Mouse (Mus musculus): Measurements from ENCODE around the gene Atp6v0d1. TPM values are rescaled to one million over a fixed set of nuclear protein-coding genes. Genes with fewer than 3 reads are reported as not detected.

Gene Atp6v0d1
- polyA plus RNA-seq, 1 experiment from 2014 or later = 129 TPM

DNA sequence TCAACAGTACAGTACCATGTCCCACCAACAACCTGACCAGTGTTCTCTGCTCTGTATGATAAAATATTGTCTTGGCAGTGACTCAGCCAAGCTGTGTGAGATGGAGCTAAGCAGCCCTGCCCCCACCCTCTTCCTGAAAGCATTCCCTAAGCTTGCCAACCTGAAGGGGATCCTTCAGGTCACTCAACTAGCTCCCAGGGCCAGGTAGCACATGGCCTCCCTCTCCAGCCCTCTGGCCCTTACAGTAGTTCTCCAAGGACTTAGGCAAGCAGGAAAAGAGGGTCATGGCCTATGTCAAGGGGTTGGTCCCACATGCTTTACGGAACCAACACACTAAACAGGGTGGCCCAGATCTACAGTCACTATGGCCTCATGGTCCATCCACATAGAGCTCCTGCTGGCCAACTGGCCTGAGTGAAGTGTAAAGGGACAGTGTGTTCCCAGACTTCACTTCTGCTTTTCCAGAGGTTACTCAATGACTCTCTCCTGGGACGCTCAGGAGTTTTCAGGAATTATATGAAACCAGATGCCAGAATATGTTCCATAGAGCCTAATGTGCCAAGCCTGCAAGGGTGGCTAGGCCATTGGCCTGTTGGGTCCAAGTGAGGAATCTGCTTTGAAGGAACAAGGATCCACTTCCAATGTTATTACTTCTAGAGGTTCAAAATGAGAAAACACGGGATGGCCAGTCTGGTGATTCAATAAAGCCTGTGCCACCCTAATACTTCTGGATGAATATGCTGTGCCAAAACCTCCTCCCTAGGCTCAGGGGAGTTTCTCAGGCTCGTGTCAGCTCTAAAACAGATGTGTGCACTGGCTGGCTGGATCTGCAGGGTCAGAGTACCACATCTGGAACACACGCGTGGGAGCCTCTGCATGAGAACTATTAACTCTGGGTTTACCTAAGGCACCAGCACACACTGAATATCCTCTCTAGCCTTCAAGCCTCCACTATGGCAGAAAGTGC lies 19.2 kb downstream of the Atp6v0d1 start:
- WGBS = 92% methylated on average over 6 of the region's 6 CpGs
- no peak overlapping the region for H3K9ac ChIP-seq (ENCODE audit: low read length)
- H3K4me1 ChIP-seq (ENCODE audit: control insufficient read depth, insufficient read depth, low read length) = no peaks in the 10 kb centered on the region
- no peak overlapping the region for H3K27ac ChIP-seq (ENCODE audit: low read depth, low read length)
- DNase-seq (ENCODE audit: low spot score, missing footprints) (no peak), ATAC-seq (ENCODE audit: low FRiP score) (no peak)
- no peaks in the 10 kb centered on the region for H3K9me3 ChIP-seq (ENCODE audit: control insufficient read depth, low read length)
- no peak overlapping the region for H3K4me2 ChIP-seq
- no peaks in the 10 kb centered on the region for H3K36me3 ChIP-seq (ENCODE audit: control insufficient read depth, insufficient read depth, low read length)
- H3K27me3 ChIP-seq (ENCODE audit: control insufficient read depth, insufficient read depth, low read length) = no peaks in the 10 kb centered on the region
- no peak overlapping the region for H3K4me3 ChIP-seq (ENCODE audit: low read depth, low read length)

DNA sequence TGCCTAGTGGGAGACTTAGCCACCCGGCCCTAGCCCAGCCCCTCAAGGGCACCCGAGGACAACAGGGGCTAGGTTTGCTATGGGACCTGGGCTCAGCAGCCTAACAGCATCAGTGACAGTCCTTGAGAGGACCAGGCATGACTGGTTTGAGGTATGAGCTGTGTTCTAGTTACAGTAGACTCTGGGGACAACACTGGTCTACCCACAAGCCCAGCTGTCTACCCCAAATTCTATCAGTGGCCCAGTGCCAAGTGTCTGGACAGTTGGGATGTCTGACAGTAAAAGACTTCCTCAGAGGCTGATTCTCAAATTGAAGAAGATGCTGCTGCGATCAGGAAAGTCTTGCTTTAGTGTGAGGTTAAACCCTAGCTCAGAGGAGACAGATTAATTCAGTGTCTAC lies 20.6 kb downstream of the Atp6v0d1 start:
- 88% methylated on average over 3 of the region's 3 CpGs for WGBS

DNA sequence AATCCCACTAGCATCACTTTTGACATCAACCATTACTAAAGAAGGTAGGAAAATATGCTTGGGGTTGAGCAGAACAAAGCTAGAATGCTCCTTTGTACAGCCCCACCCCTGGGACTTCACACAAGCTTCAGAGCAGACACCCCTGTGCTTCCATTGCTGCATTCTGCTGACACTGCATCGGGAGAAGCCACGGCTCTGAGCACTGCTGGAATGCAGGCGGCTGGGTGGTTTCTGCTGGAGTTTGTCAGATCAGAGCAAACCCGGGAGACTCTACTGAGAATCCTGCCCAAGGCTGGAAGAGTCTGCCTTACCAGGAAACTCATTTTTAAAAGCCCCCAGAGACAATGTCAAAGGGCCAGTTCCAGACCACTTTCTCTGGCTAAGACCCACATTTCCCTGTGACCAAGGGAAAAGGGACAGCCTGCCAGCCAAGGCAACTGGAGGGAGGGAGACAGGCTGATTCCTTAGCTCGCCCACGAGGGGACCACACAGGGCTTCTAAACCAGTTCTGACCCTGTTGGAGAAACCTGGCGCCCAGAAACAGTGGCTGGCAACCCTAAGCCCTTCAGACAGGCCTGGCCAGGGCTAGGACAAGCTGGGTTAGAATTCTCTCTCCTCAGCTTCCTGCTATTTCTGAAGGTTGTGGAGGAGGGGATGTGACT lies 21.2 kb downstream of the Atp6v0d1 start:
- H3K9ac ChIP-seq (ENCODE audit: low read length) = no peak overlapping the region
- 66% methylated on average over 7 of the region's 7 CpGs for WGBS
- no peak for ATAC-seq (ENCODE audit: low FRiP score)

More for the DNA sequence above, 20.6 kb downstream of the Atp6v0d1 start:
- DNase-seq (ENCODE audit: low spot score, missing footprints) (no peak), ATAC-seq (ENCODE audit: low FRiP score) (no peak)
- no peak overlapping the region for H3K9ac ChIP-seq (ENCODE audit: low read length)
- no peaks in the 10 kb centered on the region for H3K27me3 ChIP-seq (ENCODE audit: control insufficient read depth, insufficient read depth, low read length)
- H3K4me1 ChIP-seq (ENCODE audit: control insufficient read depth, insufficient read depth, low read length) = no peaks in the 10 kb centered on the region
- no peak overlapping the region for H3K4me2 ChIP-seq
- H3K4me3 ChIP-seq (ENCODE audit: low read depth, low read length) = no peak overlapping the region
- no peaks in the 10 kb centered on the region for H3K9me3 ChIP-seq (ENCODE audit: control insufficient read depth, low read length)
- H3K27ac ChIP-seq (ENCODE audit: low read depth, low read length) = no peak overlapping the region
- no peaks in the 10 kb centered on the region for H3K36me3 ChIP-seq (ENCODE audit: control insufficient read depth, insufficient read depth, low read length)

DNA sequence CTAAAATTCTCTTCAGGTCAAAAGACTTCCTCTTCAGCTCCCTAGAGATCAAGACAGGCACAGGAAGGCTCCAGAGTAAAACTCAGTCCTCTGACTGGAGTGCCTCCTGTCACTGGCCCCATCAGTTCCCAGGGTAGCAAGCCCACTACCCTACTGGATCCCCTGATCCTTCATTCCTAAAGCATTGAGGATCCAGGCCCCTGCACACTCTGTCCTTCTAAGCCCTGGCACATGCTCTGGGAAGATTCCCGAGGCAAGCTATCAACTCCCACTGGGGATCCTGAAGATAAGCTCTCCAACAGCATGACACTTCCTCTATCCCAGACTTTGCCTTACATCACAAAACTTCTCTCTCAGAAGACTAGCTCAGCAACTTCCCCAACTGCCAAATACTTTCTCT lies 22.1 kb downstream of the Atp6v0d1 start:
- DNase-seq (ENCODE audit: low spot score, missing footprints) (no peak), ATAC-seq (ENCODE audit: low FRiP score) (no peak)
- no peaks in the 10 kb centered on the region for H3K27me3 ChIP-seq (ENCODE audit: control insufficient read depth, insufficient read depth, low read length)
- no peaks in the 10 kb centered on the region for H3K4me1 ChIP-seq (ENCODE audit: control insufficient read depth, insufficient read depth, low read length)
- no peaks in the 10 kb centered on the region for H3K9me3 ChIP-seq (ENCODE audit: control insufficient read depth, low read length)
- H3K4me2 ChIP-seq = no peak overlapping the region
- H3K4me3 ChIP-seq (ENCODE audit: low read depth, low read length) = no peak overlapping the region
- peaks cover 4% of the 10 kb centered on the region; the same call in 1 of the 2 replicates for H3K36me3 ChIP-seq (ENCODE audit: control insufficient read depth, insufficient read depth, low read length)
- WGBS = 69% methylated on average over 1 of the region's 1 CpGs
- no peak overlapping the region for H3K27ac ChIP-seq (ENCODE audit: low read depth, low read length)
- H3K9ac ChIP-seq (ENCODE audit: low read length) = no peak overlapping the region

More for the DNA sequence above, 21.2 kb downstream of the Atp6v0d1 start:
- DNase-seq (ENCODE audit: low spot score, missing footprints) = no peak
- Histone ChIP-seq H3K4me2 (no peak overlapping the region), H3K4me1 (ENCODE audit: control insufficient read depth, insufficient read depth, low read length) (no peaks in the 10 kb centered on the region), H3K4me3 (ENCODE audit: low read depth, low read length) (no peak overlapping the region), H3K9me3 (ENCODE audit: control insufficient read depth, low read length) (no peaks in the 10 kb centered on the region), H3K27ac (ENCODE audit: low read depth, low read length) (no peak overlapping the region), H3K36me3 (ENCODE audit: control insufficient read depth, insufficient read depth, low read length) (no peaks in the 10 kb centered on the region), H3K27me3 (ENCODE audit: control insufficient read depth, insufficient read depth, low read length) (no peaks in the 10 kb centered on the region)

DNA sequence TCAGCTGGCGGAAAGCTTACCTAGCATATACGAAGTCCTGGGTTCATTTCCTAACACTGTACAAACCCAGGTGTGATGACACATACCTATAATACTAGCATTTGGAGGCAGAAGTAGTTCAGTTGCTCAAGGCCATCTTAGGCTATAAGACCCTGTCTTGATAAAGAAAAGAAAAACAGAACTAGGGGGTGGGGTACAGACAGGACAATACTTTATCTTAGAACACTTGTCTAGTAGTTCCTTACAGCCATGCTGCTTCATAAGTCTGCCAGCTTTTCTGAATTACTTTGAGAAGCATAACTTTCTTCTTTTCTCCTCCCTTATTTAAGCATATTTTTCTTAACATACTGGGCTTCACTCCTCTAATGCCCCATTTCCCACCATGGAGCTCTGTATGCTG lies 23.0 kb downstream of the Atp6v0d1 start:
- DNase-seq (ENCODE audit: low spot score, missing footprints) = no peak
- H3K9ac ChIP-seq (ENCODE audit: low read length) = no peak overlapping the region
- ATAC-seq (ENCODE audit: low FRiP score) = no peak
- no peaks in the 10 kb centered on the region for H3K4me1 ChIP-seq (ENCODE audit: control insufficient read depth, insufficient read depth, low read length)
- H3K27me3 ChIP-seq (ENCODE audit: control insufficient read depth, insufficient read depth, low read length) = no peaks in the 10 kb centered on the region
- peaks cover 4% of the 10 kb centered on the region; the same call in 1 of the 2 replicates for H3K36me3 ChIP-seq (ENCODE audit: control insufficient read depth, insufficient read depth, low read length)
- H3K4me2 ChIP-seq = no peak overlapping the region
- no peak overlapping the region for H3K27ac ChIP-seq (ENCODE audit: low read depth, low read length)
- H3K9me3 ChIP-seq (ENCODE audit: control insufficient read depth, low read length) = no peaks in the 10 kb centered on the region
- no peak overlapping the region for H3K4me3 ChIP-seq (ENCODE audit: low read depth, low read length)
- 93% methylated on average over 2 of the region's 2 CpGs for WGBS

DNA sequence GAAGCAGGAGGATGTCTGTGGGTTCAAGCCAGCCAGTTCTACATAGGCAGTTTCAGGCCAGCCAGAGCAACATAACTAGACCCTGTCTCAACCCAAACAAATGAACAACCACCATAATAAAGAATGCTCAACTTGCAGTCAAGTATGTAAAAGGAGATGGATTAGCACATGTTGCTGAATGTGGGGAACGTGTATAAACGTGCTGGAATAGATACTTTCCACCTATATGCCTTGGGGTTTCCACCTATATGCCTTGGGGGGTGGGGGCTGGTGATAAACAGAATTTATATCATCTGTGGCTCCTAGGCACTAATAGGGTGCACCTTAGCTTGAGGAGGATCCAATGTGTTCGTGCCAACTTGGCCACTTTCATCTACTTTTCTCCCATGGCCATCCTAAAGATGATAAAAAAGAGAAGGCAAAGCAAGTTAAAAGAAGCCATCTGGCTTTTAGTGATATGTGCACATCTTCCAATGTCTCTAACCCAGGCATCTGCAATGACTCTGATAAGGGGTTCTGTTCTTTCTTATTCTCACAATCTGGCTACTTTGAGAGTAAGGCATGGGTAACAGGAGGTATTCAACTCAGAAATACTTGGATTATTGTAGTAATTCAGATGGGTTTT lies 23.7 kb downstream of the Atp6v0d1 start:
- Histone ChIP-seq H3K4me1 (ENCODE audit: control insufficient read depth, insufficient read depth, low read length) (no peaks in the 10 kb centered on the region), H3K4me2 (no peak overlapping the region), H3K36me3 (ENCODE audit: control insufficient read depth, insufficient read depth, low read length) (peaks cover 4% of the 10 kb centered on the region; the same call in 1 of the 2 replicates), H3K9ac (ENCODE audit: low read length) (no peak overlapping the region), H3K9me3 (ENCODE audit: control insufficient read depth, low read length) (no peaks in the 10 kb centered on the region), H3K27ac (ENCODE audit: low read depth, low read length) (no peak overlapping the region), H3K4me3 (ENCODE audit: low read depth, low read length) (no peak overlapping the region), H3K27me3 (ENCODE audit: control insufficient read depth, insufficient read depth, low read length) (no peaks in the 10 kb centered on the region)
- DNase-seq (ENCODE audit: low spot score, missing footprints) (no peak), ATAC-seq (ENCODE audit: low FRiP score) (no peak)
- WGBS = 81% methylated on average over 3 of the region's 3 CpGs

DNA sequence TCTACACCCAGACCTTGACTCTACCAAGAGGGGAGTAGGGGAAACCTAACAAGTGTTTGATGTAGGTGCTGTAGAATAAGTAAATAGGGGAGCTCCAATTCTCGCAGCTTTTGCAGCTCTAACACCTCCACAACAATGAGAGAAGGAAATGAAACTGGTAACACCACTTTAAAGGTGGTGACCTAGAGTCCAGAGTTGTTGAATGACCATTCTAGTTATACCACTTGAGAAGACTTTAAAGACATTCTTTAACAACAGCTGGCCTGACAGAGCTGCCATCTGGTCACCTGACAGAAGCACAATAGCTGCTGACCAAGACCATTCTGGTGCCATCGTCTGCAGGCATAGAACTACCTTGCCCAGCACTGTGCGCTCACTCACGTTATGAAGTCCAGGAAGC lies 26.9 kb downstream of the Atp6v0d1 start:
- Histone ChIP-seq H3K4me3 (ENCODE audit: low read depth, low read length) (no peak overlapping the region), H3K9me3 (ENCODE audit: control insufficient read depth, low read length) (no peaks in the 10 kb centered on the region), H3K4me2 (no peak overlapping the region), H3K9ac (ENCODE audit: low read length) (no peak overlapping the region), H3K4me1 (ENCODE audit: control insufficient read depth, insufficient read depth, low read length) (no peaks in the 10 kb centered on the region), H3K27ac (ENCODE audit: low read depth, low read length) (no peak overlapping the region), H3K27me3 (ENCODE audit: control insufficient read depth, insufficient read depth, low read length) (no peaks in the 10 kb centered on the region), H3K36me3 (ENCODE audit: control insufficient read depth, insufficient read depth, low read length) (peaks cover 4% of the 10 kb centered on the region; the same call in 1 of the 2 replicates)
- WGBS = 85% methylated on average over 4 of the region's 4 CpGs
- no peak for ATAC-seq (ENCODE audit: low FRiP score)
- DNase-seq (ENCODE audit: low spot score, missing footprints) = no peak

DNA sequence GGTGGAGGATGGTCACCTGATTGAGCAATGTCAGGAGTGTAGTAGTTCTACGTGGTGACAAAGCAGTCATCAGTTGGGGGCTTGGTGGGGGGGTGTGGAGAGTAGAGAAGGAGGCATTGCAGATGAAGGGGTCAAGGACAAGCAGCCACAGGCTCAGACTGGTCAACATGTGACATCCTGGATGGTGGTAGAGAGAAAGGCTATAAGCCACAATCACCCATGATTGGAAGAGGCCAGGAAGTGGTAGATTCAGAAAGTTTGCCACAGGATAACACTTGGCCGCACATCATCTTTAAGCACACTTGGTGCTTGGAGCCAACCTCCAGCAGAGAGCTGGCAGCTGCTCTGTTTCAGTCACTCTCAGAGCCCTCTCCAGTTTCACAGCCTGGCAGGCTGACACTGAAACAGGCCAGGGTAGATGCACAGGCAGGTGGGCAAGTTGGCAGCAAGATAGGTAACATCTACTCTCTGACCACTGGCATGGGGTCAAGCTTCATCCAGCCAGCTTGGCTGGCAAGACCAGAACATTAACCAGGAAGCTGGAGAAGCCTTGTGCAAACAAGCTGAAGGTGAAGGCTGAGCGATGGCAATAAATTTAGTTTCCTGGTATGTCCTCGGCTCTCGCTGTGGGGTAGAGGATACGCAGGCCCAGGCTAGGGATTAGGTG lies 28.7 kb downstream of the Atp6v0d1 start:
- no peak overlapping the region for H3K9ac ChIP-seq (ENCODE audit: low read length)
- no peak overlapping the region for H3K4me3 ChIP-seq (ENCODE audit: low read depth, low read length)
- no peak overlapping the region for H3K4me2 ChIP-seq
- no peaks in the 10 kb centered on the region for H3K27me3 ChIP-seq (ENCODE audit: control insufficient read depth, insufficient read depth, low read length)
- DNase-seq (ENCODE audit: low spot score, missing footprints) = no peak
- no peak overlapping the region for H3K27ac ChIP-seq (ENCODE audit: low read depth, low read length)
- H3K4me1 ChIP-seq (ENCODE audit: control insufficient read depth, insufficient read depth, low read length) = peaks cover 5% of the 10 kb centered on the region
- no peak for ATAC-seq (ENCODE audit: low FRiP score)
- 92% methylated on average over 6 of the region's 6 CpGs for WGBS
- H3K9me3 ChIP-seq (ENCODE audit: control insufficient read depth, low read length) = no peaks in the 10 kb centered on the region
- H3K36me3 ChIP-seq (ENCODE audit: control insufficient read depth, insufficient read depth, low read length) = peaks cover 4% of the 10 kb centered on the region; the same call in 1 of the 2 replicates
